Mouse (Mus musculus): ENCODE results near the gene Ifngr2.

- TF ChIP-seq CTCF (IDR thresholded peaks at IDR 0.05; ENCODE audit: low read depth, low read length) = no peak
- TF ChIP-seq POLR2A (IDR thresholded peaks at IDR 0.05; ENCODE audit: borderline replicate concordance, low read depth, low read length) = no peak
Measured at GRCm38 (mm10) chr16:91606958-91607357, 60.1 kb downstream of the Ifngr2 start.

Data from bone marrow macrophage, adult 2 months (primary cell).